Mouse (Mus musculus) G1E-ER4 (cell line): ENCODE measurements around the gene B4gat1. TPM values are rescaled to one million over a fixed set of nuclear protein-coding genes. Genes with fewer than 3 reads are reported as not detected.

Experiments used
- GATA1 ChIP-seq: IDR thresholded peaks from one replicate; pipeline ENCODE4 v1.8.0; 2012; ENCODE audit warnings: low read length, inconsistent platforms
- polyA plus RNA-seq: library from polyadenylated mRNA; stranded (reverse); fragments of >175 nt; gene quantifications from 2 replicates; pipeline ENCODE4 v1.2.3, GENCODE M21; 2012

The B4gat1 gene
- polyA plus RNA-seq, 1 experiment, result 12.4 TPM

GRCm38 (mm10) chr19:5051031-5051430, 12.4 kb downstream of the B4gat1 start:
- TF ChIP-seq GATA1, result no peak

DNA sequence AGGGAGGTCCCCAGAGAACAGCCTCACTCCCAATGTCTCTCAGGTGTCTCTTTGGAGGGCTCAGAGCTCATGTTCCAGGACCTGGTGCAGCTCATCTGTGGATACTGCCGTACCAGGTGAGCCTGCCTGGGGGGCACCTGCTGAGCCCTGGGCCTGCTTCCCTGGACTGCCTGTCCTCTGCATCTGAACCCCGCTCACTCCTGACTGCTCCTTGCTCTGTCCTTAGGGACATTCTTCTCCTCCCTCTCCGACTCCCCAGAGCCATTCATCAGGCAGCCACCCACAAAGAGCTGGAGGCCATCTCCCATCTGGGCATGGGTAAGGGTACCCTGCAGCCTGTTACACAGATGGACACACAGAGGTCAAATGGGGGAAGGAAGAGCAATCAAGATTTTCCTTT, 12.9 kb downstream of the B4gat1 start:
- TF ChIP-seq GATA1, result no peak

DNA sequence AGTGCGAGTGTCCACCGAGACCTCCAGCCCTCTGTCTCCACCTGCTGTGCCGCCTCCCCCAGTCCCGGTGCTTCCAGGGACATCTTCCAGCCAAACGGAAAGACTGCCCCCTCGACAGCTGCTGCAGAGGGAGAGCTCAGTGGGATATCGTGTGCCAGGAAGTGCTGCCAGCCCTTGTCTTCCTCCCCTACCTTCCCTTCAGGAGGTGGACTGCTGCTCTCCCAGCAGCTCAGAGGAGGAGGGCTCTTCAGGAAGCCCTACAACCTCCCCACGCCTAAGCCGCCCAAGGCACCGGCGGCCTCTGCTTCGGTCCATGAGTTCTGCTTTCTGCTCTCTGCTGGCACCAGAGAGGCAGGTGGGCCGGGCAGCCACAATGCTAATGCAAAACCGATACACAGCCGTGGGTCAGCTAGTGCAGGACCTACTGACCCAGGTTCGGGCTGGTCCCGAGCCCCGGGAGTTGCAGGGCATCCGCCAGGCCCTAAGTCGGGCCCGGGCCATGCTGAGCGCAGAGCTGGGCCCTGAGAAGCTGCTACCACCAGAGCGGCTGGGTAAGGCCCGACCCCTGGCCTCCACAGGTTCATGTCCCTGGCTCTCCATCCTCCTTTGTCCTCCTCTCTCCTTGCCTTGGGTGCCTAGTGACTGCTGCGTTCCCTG, 13.7 kb downstream of the B4gat1 start:
- TF ChIP-seq GATA1, result no peak

DNA sequence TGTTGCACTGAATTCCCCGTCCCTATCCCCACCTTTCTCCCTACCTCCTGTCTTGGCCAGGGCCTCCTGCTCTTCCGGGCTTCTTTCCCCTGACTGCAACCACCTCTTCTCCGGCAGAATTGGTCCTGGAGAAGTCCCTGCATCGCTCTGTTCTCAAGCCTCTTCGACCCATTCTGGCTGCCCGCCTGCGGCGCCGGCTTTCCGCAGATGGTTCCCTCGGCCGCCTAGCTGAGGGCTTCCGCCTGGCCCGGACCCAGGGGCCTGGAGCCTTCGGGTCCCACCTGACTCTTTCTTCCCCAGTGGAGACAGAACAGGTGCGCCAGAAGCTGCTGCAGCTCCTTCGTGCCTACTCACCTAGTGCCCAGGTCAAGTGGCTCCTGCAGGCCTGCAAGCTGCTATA, 14.2 kb downstream of the B4gat1 start:
- TF ChIP-seq GATA1, result no peak

DNA sequence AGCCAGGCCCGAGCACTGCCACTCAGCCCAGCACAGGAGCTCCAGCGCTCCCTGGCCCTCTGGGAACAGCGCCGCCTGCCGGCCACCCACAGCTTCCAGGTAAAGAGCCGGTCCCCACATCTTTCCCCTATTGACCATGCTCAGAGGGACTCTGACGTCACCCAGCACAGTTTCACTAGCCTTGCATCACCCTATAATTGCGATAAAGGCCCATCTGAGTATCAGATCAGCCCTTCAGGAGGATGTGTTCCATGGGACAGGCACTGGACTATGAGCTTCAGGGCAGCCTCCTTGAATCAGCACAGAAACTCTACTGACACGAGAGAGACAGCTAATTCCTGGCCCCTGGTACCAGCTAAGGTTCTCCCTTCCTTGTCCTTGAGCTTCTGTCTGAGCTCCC, 15.3 kb downstream of the B4gat1 start:
- TF ChIP-seq GATA1, result no peak

- TF ChIP-seq GATA1, result no peak
These were observed 17.6 kb downstream of the B4gat1 start for GRCm38 (mm10) chr19:5056251-5056650.

DNA sequence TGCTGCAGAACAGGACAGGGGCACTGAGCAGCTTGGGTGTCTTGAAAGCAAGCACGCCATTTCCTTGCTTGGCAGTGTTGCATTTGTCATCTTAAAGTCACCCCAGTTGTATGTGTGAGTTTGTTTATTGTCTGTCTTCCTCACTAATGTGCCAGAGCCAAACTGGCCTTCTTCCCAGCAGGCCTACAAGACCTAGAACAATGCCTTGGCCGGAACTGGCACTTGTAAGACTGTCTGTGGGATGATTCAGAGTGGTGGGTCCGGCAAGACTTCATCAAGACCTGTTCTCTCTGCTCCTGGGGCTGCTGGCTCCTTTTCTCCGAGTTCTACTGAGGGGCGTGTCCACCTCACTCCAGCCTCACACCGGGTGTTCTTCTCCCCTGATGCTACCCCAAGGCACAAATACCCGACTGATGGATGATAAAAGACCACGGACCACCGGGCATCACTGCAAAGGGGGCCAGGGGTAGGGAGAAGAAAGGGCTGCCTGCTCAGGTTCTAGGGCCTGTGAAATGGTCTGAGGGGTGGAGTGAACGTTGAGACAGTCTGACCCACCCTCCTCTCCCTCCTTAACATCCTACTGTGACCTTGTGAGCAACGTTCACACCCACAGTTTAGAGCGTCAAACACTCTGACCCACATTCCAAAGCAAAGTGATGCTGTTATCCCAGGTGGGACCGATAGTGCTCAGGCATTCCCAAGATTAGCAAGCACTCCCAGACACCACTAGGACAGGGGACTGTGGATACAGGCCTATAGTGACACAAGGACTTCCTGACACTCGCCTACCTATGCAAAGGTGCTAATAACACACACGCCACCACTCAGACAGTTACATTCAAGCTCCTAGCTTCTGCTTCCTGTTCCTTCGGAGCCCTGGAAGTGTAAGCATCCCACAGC, 19.5 kb downstream of the B4gat1 start:
- TF ChIP-seq GATA1, result no peak

- no peak for TF ChIP-seq GATA1
These were observed 20.5 kb downstream of the B4gat1 start for GRCm38 (mm10) chr19:5058801-5059771.

- no peak for TF ChIP-seq GATA1
These were observed 22.0 kb downstream of the B4gat1 start for GRCm38 (mm10) chr19:5060365-5061330.

- no peak for TF ChIP-seq GATA1
These were observed 23.4 kb downstream of the B4gat1 start for GRCm38 (mm10) chr19:5062041-5062440.

DNA sequence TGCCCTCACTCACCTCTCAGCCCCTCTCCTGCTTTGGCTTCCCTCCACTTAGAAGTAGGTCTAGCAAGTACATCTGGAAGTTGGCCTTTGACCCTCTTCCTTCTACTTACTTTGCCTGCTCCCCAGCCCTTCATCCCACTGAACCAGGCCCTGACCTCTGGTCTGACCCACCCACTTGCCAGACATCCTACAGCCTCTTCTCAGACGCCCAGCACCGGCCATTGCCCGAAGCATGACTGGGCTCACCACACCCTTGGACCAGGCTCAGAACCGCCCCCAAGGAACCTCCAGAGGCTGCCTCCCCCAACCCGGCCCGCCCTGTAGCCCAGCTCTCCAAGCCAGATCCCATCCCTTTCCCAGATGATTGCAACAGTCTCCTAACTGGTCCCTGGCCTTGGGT, 23.8 kb downstream of the B4gat1 start:
- no peak for TF ChIP-seq GATA1

DNA sequence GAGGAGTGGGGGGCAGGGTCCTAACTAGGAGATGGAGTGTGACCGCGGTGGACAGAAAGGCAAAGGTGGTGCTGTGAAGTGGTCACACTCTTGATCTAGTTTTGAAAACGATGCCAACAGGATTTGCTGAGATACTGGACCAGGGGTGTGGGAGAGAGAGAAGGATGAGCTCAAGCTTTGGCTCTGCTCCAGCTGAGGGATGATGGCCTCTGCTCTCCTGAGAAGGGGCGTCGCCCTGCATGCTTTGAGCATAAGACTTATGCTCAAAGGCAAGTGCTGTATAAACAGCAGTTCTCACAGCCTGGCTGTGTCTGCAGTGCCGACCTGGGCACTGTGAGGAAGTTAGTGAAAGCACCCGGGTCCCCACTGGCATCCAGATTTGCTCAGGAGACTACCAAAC, 26.5 kb downstream of the B4gat1 start:
- TF ChIP-seq GATA1, result no peak

- TF ChIP-seq GATA1, result no peak
These were observed 28.6 kb downstream of the B4gat1 start for GRCm38 (mm10) chr19:5067040-5067799.

DNA sequence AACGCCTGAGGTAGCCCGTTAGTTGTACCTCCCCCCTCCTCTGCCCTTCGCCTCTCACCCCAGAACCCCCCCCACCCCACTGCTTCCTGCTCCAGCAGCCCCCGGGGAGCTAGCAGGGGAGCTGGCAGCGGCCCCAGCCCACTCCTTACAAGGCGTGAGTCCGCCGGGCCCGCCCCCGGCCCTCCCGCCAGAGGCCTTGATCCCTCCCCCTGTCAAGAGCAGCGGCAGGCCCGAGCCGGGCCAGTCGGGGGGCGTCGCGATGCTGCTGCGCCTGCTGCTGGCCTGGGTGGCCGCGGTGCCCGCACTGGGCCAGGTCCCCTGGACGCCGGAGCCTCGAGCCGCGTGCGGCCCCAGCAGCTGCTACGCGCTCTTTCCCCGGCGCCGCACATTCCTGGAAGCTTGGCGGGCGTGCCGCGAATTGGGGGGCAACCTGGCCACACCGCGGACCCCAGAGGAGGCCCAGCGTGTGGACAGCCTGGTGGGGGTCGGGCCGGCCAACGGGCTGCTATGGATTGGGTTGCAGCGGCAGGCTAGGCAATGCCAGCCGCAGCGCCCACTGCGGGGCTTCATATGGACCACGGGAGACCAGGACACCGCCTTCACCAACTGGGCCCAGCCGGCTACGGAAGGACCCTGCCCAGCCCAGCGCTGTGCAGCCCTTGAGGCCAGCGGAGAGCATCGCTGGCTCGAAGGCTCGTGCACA, 29.4 kb downstream of the B4gat1 start, which contains the start of gene Cd248:
Cd248 (plus strand) TSS at position 212 of the 703 bp plus-strand sequence.
- no peak for TF ChIP-seq GATA1
